Mouse (Mus musculus): Measurements from ENCODE around the gene Nlrp3. TPM values are rescaled to one million over a fixed set of nuclear protein-coding genes. Genes with fewer than 3 reads are reported as not detected.

Gene Nlrp3
- polyA plus RNA-seq, 1 experiment from 2014 or later: 0.34 TPM

DNA sequence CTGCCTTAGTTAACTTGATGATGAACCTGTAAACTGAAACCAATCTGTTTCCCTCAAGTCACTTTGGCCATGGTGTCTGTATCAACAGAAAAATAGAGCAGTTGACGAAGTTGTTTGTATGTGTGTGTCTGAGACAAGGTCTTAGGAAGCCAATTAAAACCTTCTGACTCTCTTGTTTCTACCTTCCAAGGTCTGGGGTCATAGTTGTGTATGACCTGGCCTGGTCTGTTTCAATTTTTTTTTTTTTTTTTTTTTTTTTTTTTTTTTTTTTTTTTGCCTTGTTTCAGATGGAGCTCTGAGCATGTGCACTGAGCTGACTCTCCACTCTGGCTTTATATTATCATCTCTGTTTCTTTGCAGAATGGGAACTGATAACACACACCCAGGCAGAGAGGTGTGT lies 23.9 kb upstream of the Nlrp3 start:
- no peaks in the 10 kb centered on the region for H3K36me3 ChIP-seq
- H3K27ac ChIP-seq: no peak overlapping the region
- no peak overlapping the region for H3K4me3 ChIP-seq
- H3K4me1 ChIP-seq: no peaks in the 10 kb centered on the region
- no peak overlapping the region for H3K9ac ChIP-seq
- H3K27me3 ChIP-seq: no peaks in the 10 kb centered on the region
- 85% methylated on average over 1 of the region's 1 CpGs for WGBS
- H3K4me2 ChIP-seq (replicated peaks): no peak overlapping the region
- no peak for ATAC-seq (ENCODE audit: low FRiP score)
- no peaks in the 10 kb centered on the region for H3K9me3 ChIP-seq (replicated peaks)

- Histone ChIP-seq H3K9me3 (replicated peaks) (no peaks in the 10 kb centered on the region), H3K27ac (no peak overlapping the region), H3K4me3 (no peak overlapping the region), H3K4me1 (no peaks in the 10 kb centered on the region), H3K27me3 (no peaks in the 10 kb centered on the region), H3K9ac (no peak overlapping the region), H3K4me2 (replicated peaks) (no peak overlapping the region), H3K36me3 (no peaks in the 10 kb centered on the region)
- ATAC-seq (ENCODE audit: low FRiP score): no peak
- 71% methylated on average over 10 of the region's 10 CpGs for WGBS
Observed at GRCm38 (mm10) chr11:59518226-59518625, 23.1 kb upstream of the Nlrp3 start.

DNA sequence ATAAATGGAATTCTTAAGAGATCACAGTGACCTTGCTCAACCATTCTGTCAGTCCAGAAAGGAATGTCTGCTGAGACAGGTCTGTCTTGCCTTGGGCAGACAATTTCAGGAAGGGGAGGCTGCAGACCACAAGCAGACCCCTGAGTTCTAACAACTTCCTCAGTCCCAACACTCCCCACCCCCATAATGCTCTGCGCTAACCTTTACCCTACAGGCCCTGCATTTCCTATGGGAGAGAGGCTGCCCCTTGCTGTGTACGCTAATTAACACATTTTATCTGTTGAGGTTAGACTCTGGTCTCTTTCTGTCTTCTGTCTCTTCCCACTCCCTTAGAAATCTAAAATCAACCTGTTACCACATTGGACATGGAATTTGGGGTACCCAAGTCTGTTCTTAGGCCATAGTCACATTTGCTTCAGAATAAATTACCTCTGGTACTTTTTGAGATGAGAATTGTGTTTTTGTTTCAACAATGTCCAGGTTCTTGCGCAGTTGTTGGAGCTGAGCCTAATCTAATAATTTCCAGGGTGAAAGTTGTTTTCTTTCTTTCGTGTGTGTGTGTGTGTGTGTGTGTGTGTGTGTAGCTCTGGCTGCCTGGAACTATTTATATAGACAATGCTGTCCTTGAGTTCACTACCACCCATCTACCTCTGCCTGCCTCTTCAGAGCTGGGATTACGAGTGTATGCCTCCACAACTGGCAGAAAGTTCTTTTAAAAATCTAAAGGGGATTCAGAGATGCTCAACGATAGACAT lies 21.4 kb upstream of the Nlrp3 start:
- H3K36me3 ChIP-seq: no peaks in the 10 kb centered on the region
- ATAC-seq (ENCODE audit: low FRiP score): no peak
- no peaks in the 10 kb centered on the region for H3K4me1 ChIP-seq
- H3K27ac ChIP-seq: no peak overlapping the region
- no peak overlapping the region for H3K4me2 ChIP-seq (replicated peaks)
- 77% methylated on average over 6 of the region's 6 CpGs for WGBS
- no peak overlapping the region for H3K4me3 ChIP-seq
- no peak overlapping the region for H3K9ac ChIP-seq
- no peaks in the 10 kb centered on the region for H3K9me3 ChIP-seq (replicated peaks)
- no peaks in the 10 kb centered on the region for H3K27me3 ChIP-seq

DNA sequence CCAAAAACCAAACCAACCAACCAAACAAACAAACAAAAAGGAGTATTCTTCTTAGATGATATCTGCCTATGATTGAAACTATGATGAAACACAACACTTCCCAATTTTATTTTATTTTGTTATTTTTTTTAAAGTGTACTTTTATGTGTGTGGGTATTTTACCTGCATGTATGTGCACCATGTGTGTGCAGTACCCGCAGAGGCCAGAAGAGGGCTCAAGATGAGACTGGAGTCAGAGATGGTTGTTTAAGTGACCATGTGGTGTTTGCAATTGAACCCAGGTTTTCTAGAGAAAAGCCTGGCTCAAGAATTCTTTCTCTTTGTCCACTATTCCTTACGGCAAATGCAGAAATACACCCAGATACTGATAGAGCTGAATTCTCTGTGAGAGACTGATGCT lies 17.2 kb upstream of the Nlrp3 start:
- ATAC-seq (ENCODE audit: low FRiP score): no peak
- WGBS: 98% methylated on average over 2 of the region's 2 CpGs

GRCm38 (mm10) chr11:59525237-59525636 lies 16.1 kb upstream of the Nlrp3 start:
- H3K4me3 ChIP-seq: no peak overlapping the region
- 10% methylated on average over 10 of the region's 10 CpGs for WGBS
- no peak overlapping the region for H3K4me2 ChIP-seq (replicated peaks)
- H3K9ac ChIP-seq: no peak overlapping the region
- no peaks in the 10 kb centered on the region for H3K4me1 ChIP-seq
- H3K9me3 ChIP-seq (replicated peaks): no peaks in the 10 kb centered on the region
- no peaks in the 10 kb centered on the region for H3K36me3 ChIP-seq
- no peak overlapping the region for H3K27ac ChIP-seq
- ATAC-seq (ENCODE audit: low FRiP score): no peak
- no peaks in the 10 kb centered on the region for H3K27me3 ChIP-seq

More for the DNA sequence above, 17.2 kb upstream of the Nlrp3 start:
- Histone ChIP-seq H3K4me1 (no peaks in the 10 kb centered on the region), H3K4me2 (replicated peaks) (no peak overlapping the region), H3K27ac (no peak overlapping the region), H3K4me3 (no peak overlapping the region), H3K9me3 (replicated peaks) (no peaks in the 10 kb centered on the region), H3K27me3 (no peaks in the 10 kb centered on the region), H3K9ac (no peak overlapping the region), H3K36me3 (no peaks in the 10 kb centered on the region)

- Histone ChIP-seq H3K4me3 (no peak within 1 kb of the TSS), H3K27ac (no peak within 1 kb of the TSS), H3K27me3 (no peaks in the 10 kb centered on the region), H3K4me2 (replicated peaks) (no peak within 1 kb of the TSS), H3K4me1 (peaks cover 4% of the 10 kb centered on the region), H3K36me3 (no peaks in the 10 kb centered on the region), H3K9ac (no peak within 1 kb of the TSS), H3K9me3 (replicated peaks) (no peaks in the 10 kb centered on the region)
- ATAC-seq (ENCODE audit: low FRiP score): no peak
- 51% methylated on average over 8 of the region's 8 CpGs for WGBS
Observed at GRCm38 (mm10) chr11:59526472-59527080, 14.8 kb upstream of the Nlrp3 start, which contains the start of gene Zkscan17. Gene Zkscan17 (minus strand): TSS chr11:59526751.

GRCm38 (mm10) chr11:59530221-59530620 lies 11.1 kb upstream of the Nlrp3 start:
- ATAC-seq (ENCODE audit: low FRiP score): no peak
- H3K9me3 ChIP-seq (replicated peaks): no peaks in the 10 kb centered on the region
- no peaks in the 10 kb centered on the region for H3K27me3 ChIP-seq
- no peak overlapping the region for H3K4me3 ChIP-seq
- no peak overlapping the region for H3K27ac ChIP-seq
- no peak overlapping the region for H3K4me2 ChIP-seq (replicated peaks)
- peaks cover 4% of the 10 kb centered on the region for H3K4me1 ChIP-seq
- H3K9ac ChIP-seq: no peak overlapping the region
- 90% methylated on average over 5 of the region's 5 CpGs for WGBS
- no peaks in the 10 kb centered on the region for H3K36me3 ChIP-seq

DNA sequence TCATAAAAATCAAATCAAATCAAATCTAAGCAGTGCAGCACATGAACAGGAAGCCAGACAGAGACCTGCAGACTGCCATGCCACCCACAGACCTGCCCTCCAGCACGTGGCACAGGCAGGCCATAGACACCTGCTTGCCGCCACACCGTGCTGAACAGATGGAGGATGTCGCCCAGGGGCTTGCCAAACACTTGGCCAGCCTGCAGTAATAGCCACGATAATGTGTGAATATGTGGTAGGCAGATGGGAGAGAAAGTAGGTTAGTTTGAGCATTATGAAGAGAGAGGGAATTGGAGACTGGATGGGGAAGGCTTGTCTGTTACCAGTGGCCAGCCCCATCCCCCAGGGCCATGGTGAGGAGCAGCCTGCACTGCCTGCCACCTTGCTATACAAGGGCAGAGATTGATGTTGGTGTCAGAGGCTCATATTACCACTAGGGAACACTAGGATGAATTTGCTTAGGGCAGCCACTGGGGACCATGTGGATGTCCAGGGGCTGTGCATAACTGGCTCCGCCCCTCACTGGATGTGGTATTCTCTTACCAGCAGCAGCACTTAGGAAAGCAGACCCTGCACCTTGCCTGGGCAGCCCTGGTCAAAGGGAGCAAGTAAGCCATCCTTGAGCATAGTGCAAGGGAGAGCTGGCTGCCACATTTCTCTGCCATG lies 10.4 kb upstream of the Nlrp3 start:
- 71% methylated on average over 6 of the region's 6 CpGs for WGBS
- no peak overlapping the region for H3K27ac ChIP-seq
- ATAC-seq (ENCODE audit: low FRiP score): no peak

DNA sequence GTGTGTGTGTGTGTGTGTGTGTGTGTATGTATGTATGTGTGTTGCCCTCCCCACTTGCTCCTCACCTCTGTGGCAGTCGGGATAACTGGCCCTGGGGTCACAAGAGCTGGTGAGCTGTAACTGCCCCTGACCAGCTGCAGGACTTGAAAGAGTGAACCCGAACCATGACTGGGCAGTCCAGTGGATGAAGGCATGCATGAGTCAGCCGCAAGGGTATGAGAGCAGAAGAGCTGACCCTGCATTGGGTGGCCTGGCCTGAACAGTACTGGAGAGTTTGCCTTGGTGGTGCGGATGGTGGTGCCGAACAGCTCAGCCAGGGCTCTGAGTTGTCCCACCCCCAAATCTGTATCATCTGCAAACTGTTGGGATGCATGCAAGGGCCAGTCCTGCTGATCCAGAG lies 9.8 kb upstream of the Nlrp3 start:
- no peak for ATAC-seq (ENCODE audit: low FRiP score)
- Histone ChIP-seq H3K27me3 (no peaks in the 10 kb centered on the region), H3K27ac (no peak overlapping the region), H3K4me2 (replicated peaks) (no peak overlapping the region), H3K4me3 (no peak overlapping the region), H3K4me1 (peaks cover 4% of the 10 kb centered on the region), H3K9me3 (replicated peaks) (no peaks in the 10 kb centered on the region), H3K36me3 (no peaks in the 10 kb centered on the region), H3K9ac (no peak overlapping the region)
- WGBS: 78% methylated on average over 5 of the region's 5 CpGs

More for the DNA sequence above, 10.4 kb upstream of the Nlrp3 start:
- H3K9me3 ChIP-seq (replicated peaks): no peaks in the 10 kb centered on the region
- H3K4me1 ChIP-seq: peaks cover 4% of the 10 kb centered on the region
- no peaks in the 10 kb centered on the region for H3K36me3 ChIP-seq
- no peaks in the 10 kb centered on the region for H3K27me3 ChIP-seq
- H3K9ac ChIP-seq: no peak overlapping the region
- H3K4me3 ChIP-seq: no peak overlapping the region
- no peak overlapping the region for H3K4me2 ChIP-seq (replicated peaks)

DNA sequence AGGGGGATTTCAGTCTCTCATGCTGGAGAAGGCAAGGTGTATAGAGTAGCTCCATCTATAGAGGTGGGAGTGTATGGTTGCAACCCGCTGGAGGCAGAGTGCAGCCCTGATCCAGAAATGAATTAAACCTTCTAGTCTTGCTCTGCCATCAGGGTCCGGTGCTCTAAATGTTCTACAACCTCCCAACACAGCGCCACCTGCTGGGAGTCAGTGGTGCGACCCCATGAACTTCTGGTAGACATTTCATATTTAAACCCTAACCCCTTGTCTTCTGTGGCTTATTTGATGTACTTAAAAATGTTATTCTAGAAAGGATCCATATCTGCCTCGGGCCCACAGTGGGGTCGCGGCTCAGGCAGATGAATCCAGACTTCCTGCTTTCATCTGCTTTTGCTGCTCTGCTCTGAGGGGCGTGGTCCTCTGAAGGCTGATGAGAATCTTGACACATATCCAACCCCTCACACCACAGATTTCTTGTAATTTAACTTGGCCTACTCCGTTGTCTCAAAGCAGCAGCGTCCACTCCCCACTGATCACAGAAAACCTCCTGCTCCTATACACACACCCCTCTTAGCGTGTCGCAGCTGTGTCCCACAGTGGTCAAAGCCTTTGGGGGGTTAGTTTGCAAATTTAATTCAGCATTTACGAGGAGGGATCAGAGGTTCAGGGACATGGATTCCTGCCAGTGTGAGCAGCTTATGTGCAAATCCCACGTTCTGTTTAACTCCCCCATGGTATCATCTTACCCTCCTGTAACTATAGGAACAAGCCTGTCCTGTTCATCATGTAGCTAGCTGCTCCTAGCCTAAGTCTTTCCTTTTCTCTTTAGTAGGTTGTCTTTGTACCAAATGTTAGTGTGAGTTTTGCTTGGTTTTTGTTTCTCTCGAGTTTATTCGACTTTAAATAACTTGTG lies 3.9 kb upstream of the Nlrp3 start:
- no peaks in the 10 kb centered on the region for H3K36me3 ChIP-seq
- ATAC-seq (ENCODE audit: low FRiP score): no peak
- H3K4me3 ChIP-seq: no peak overlapping the region
- 69% methylated on average over 16 of the region's 16 CpGs for WGBS
- H3K9ac ChIP-seq: no peak overlapping the region
- no peaks in the 10 kb centered on the region for H3K9me3 ChIP-seq (replicated peaks)
- H3K4me2 ChIP-seq (replicated peaks): no peak overlapping the region
- no peak overlapping the region for H3K27ac ChIP-seq
- H3K4me1 ChIP-seq: no peaks in the 10 kb centered on the region
- H3K27me3 ChIP-seq: no peaks in the 10 kb centered on the region

GRCm38 (mm10) chr11:59538387-59538786 lies 3.0 kb upstream of the Nlrp3 start:
- Histone ChIP-seq H3K4me3 (no peak overlapping the region), H3K27ac (no peak overlapping the region), H3K4me1 (no peaks in the 10 kb centered on the region), H3K27me3 (no peaks in the 10 kb centered on the region), H3K9me3 (replicated peaks) (no peaks in the 10 kb centered on the region), H3K36me3 (no peaks in the 10 kb centered on the region), H3K9ac (no peak overlapping the region), H3K4me2 (replicated peaks) (no peak overlapping the region)
- ATAC-seq (ENCODE audit: low FRiP score): no peak
- 41% methylated on average over 11 of the region's 11 CpGs for WGBS

- ATAC-seq (ENCODE audit: low FRiP score): no peak
- no peak overlapping the region for H3K4me2 ChIP-seq (replicated peaks)
- H3K4me3 ChIP-seq: no peak overlapping the region
- no peaks in the 10 kb centered on the region for H3K27me3 ChIP-seq
- H3K27ac ChIP-seq: no peak overlapping the region
- H3K9ac ChIP-seq: no peak overlapping the region
- H3K36me3 ChIP-seq: no peaks in the 10 kb centered on the region
- H3K9me3 ChIP-seq (replicated peaks): no peaks in the 10 kb centered on the region
- 78% methylated on average over 3 of the region's 3 CpGs for WGBS
- H3K4me1 ChIP-seq: no peaks in the 10 kb centered on the region
Observed at GRCm38 (mm10) chr11:59540123-59540522, 1.2 kb upstream of the Nlrp3 start.
